Mouse (Mus musculus): Measurements from ENCODE around the gene Tnik.

DNA sequence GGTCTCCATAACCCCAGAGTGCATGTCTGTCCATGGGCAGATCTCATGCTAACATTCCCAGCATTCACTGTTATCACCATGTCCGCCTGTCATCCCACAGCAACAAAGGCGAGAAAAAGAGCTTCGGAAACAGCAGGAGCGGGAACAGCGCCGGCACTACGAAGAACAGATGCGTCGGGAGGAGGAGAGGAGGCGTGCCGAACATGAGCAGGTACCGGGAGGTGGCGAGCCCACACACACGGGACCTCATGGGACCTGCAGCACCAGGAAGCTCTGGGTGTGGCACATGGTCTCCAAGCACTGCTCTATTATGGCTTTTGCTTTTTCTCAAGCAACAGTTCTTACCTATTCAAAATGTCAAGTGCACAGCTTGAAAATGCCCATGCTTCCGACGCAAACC is 330.9 kb downstream of the Tnik start:
- TF ChIP-seq CTCF (conservative IDR thresholded peaks at IDR 0.05; ENCODE audit: low read length) (no peak), POU5F1 (IDR thresholded peaks at IDR 0.05; ENCODE audit: borderline replicate concordance, low read length) (no peak)

Data from E14TG2a.4 (cell line).